Mouse (Mus musculus) liver, adult 2 months (tissue): ENCODE data around the gene Olfr813. TPM values are rescaled to one million over a fixed set of nuclear protein-coding genes. Genes with fewer than 3 reads are reported as not detected.

ENCODE experiments used
- polyA plus RNA-seq: library from polyadenylated mRNA; depleted of rRNA; stranded (reverse); fragments of >200 nt; gene quantifications from 2 replicates; pipeline ENCODE4 v1.2.3, GENCODE M21; 2012; rRNA removed
- total RNA-seq: library from RNA; depleted of rRNA; stranded (reverse); fragments of >200 nt; gene quantifications from 2 replicates; pipeline ENCODE4 v1.2.3, GENCODE M21; 2014; rRNA removed

The Olfr813 gene
- total and polyA plus RNA-seq, 2 experiments, result not detected

Other genes with a start within 250 kb of the Olfr813 start
- not detected in 2 replicates for gene Olfr796, start 242.8 kb upstream of the Olfr813 start, total RNA-seq
- not detected in 2 replicates for gene Olfr796, start 242.8 kb upstream of the Olfr813 start, polyA plus RNA-seq
- not detected in 2 replicates for gene Olfr798, start 227.4 kb upstream of the Olfr813 start, total RNA-seq
- not detected in 2 replicates for gene Olfr798, start 227.4 kb upstream of the Olfr813 start, polyA plus RNA-seq
- gene Olfr799, start 217.9 kb upstream of the Olfr813 start, total RNA-seq, result not detected in 2 replicates
- gene Olfr799, start 217.9 kb upstream of the Olfr813 start, polyA plus RNA-seq, result not detected in 2 replicates
- gene Olfr800, start 197.7 kb upstream of the Olfr813 start, total RNA-seq, result not detected in 2 replicates
- gene Olfr800, start 197.7 kb upstream of the Olfr813 start, polyA plus RNA-seq, result not detected in 2 replicates
- not detected in 2 replicates for gene Olfr801, start 181.5 kb upstream of the Olfr813 start, total RNA-seq
- gene Olfr801, start 181.5 kb upstream of the Olfr813 start, polyA plus RNA-seq, result not detected in 2 replicates
- not detected in 2 replicates for gene Olfr802, start 167.2 kb upstream of the Olfr813 start, total RNA-seq
- gene Olfr802, start 167.2 kb upstream of the Olfr813 start, polyA plus RNA-seq, result not detected in 2 replicates
- not detected in 2 replicates for gene Olfr803, start 161.1 kb upstream of the Olfr813 start, total RNA-seq
- gene Olfr803, start 161.1 kb upstream of the Olfr813 start, polyA plus RNA-seq, result not detected in 2 replicates
- gene Olfr804, start 152.2 kb upstream of the Olfr813 start, total RNA-seq, result not detected in 2 replicates
- not detected in 2 replicates for gene Olfr804, start 152.2 kb upstream of the Olfr813 start, polyA plus RNA-seq
- gene Olfr805, start 126.0 kb upstream of the Olfr813 start, total RNA-seq, result not detected in 2 replicates
- not detected in 2 replicates for gene Olfr805, start 126.0 kb upstream of the Olfr813 start, polyA plus RNA-seq
- not detected in 2 replicates for gene Olfr806, start 113.4 kb upstream of the Olfr813 start, total RNA-seq
- gene Olfr806, start 113.4 kb upstream of the Olfr813 start, polyA plus RNA-seq, result not detected in 2 replicates
- not detected in 2 replicates for gene Olfr807, start 97.6 kb upstream of the Olfr813 start, total RNA-seq
- gene Olfr807, start 97.6 kb upstream of the Olfr813 start, polyA plus RNA-seq, result not detected in 2 replicates
- not detected in 2 replicates for gene Olfr808, start 89.9 kb upstream of the Olfr813 start, total RNA-seq
- not detected in 2 replicates for gene Olfr808, start 89.9 kb upstream of the Olfr813 start, polyA plus RNA-seq
- not detected in 2 replicates for gene Olfr809, start 80.7 kb upstream of the Olfr813 start, total RNA-seq
- not detected in 2 replicates for gene Olfr809, start 80.7 kb upstream of the Olfr813 start, polyA plus RNA-seq
- not detected in 2 replicates for gene Olfr810, start 60.5 kb upstream of the Olfr813 start, total RNA-seq
- gene Olfr810, start 60.5 kb upstream of the Olfr813 start, polyA plus RNA-seq, result not detected in 2 replicates
- not detected in 2 replicates for gene Olfr811, start 51.0 kb upstream of the Olfr813 start, total RNA-seq
- not detected in 2 replicates for gene Olfr811, start 51.0 kb upstream of the Olfr813 start, polyA plus RNA-seq
- gene Olfr812, start 9.3 kb upstream of the Olfr813 start, total RNA-seq, result not detected in 2 replicates
- gene Olfr812, start 9.3 kb upstream of the Olfr813 start, polyA plus RNA-seq, result not detected in 2 replicates
- not detected in 2 replicates for gene Olfr814, start 24.5 kb downstream of the Olfr813 start, total RNA-seq
- gene Olfr814, start 24.5 kb downstream of the Olfr813 start, polyA plus RNA-seq, result not detected in 2 replicates
- 0.13 TPM in 1 of 2 replicates, not detected in the other for gene Olfr815, start 50.5 kb downstream of the Olfr813 start, total RNA-seq
- not detected in 2 replicates for gene Olfr815, start 50.5 kb downstream of the Olfr813 start, polyA plus RNA-seq
- gene Olfr816, start 60.2 kb downstream of the Olfr813 start, total RNA-seq, result not detected in 2 replicates
- gene Olfr816, start 60.2 kb downstream of the Olfr813 start, polyA plus RNA-seq, result not detected in 2 replicates
- not detected in 2 replicates for gene Olfr818, start 93.7 kb downstream of the Olfr813 start, total RNA-seq
- gene Olfr818, start 93.7 kb downstream of the Olfr813 start, polyA plus RNA-seq, result not detected in 2 replicates
- gene Olfr819, start 111.9 kb downstream of the Olfr813 start, total RNA-seq, result not detected in 2 replicates
- gene Olfr819, start 111.9 kb downstream of the Olfr813 start, polyA plus RNA-seq, result not detected in 2 replicates
- gene Olfr247, start 120.8 kb downstream of the Olfr813 start, total RNA-seq, result not detected in 2 replicates
- not detected in 2 replicates for gene Olfr247, start 120.8 kb downstream of the Olfr813 start, polyA plus RNA-seq
- gene Gm10310, start 129.7 kb downstream of the Olfr813 start, total RNA-seq, result not detected in 2 replicates
- gene Gm10310, start 129.7 kb downstream of the Olfr813 start, polyA plus RNA-seq, result not detected in 2 replicates
- gene Olfr820, start 157.3 kb downstream of the Olfr813 start, total RNA-seq, result not detected in 2 replicates
- gene Olfr820, start 157.3 kb downstream of the Olfr813 start, polyA plus RNA-seq, result not detected in 2 replicates
- gene Olfr821, start 175.0 kb downstream of the Olfr813 start, total RNA-seq, result not detected in 2 replicates
- not detected in 2 replicates for gene Olfr821, start 175.0 kb downstream of the Olfr813 start, polyA plus RNA-seq
- gene Olfr822, start 215.8 kb downstream of the Olfr813 start, total RNA-seq, result not detected in 2 replicates
- gene Olfr822, start 215.8 kb downstream of the Olfr813 start, polyA plus RNA-seq, result not detected in 2 replicates